Mouse (Mus musculus) testis, adult 2 months (tissue): ENCODE measurements around the gene Cant1.

Experiments used
- CTCF ChIP-seq: fragments of 200-500 bp; IDR thresholded peaks from 2 replicates; pipeline ENCODE4 v1.5.1; 2012; ENCODE audit warnings: low read depth, mild to moderate bottlenecking, inconsistent platforms, low read length, moderate library complexity; ENCODE audit not compliant: control insufficient read depth, insufficient read depth, insufficient replicate concordance
- POLR2A ChIP-seq: fragments of 200-500 bp; IDR thresholded peaks from 2 replicates; pipeline ENCODE4 v1.6.1; 2012; ENCODE audit warnings: low read depth, mild to moderate bottlenecking, inconsistent platforms, low read length, moderate library complexity; ENCODE audit not compliant: control insufficient read depth

DNA sequence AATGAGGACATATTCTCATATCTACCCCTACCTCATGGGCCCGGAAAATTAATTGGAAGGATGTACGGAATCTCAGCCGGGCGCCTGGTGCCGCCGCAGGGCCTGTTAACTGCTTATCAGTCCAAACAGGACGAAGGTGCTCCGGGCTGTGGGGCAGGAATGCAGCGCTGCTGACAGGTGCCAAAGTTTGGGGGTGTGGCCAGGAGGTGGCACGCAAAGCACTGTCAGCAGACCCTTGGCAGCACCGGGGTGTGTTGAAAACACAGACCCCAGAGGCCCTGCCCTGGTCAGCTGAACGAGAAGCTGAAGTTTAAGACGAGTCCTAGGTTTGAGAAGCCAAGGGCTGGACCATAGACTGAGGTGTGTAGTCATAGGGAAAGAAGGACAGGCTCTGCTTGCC is 23.8 kb upstream of the Cant1 start:
- TF ChIP-seq CTCF, result no peak
- no peak for TF ChIP-seq POLR2A
